In the genomic region with DNA sequence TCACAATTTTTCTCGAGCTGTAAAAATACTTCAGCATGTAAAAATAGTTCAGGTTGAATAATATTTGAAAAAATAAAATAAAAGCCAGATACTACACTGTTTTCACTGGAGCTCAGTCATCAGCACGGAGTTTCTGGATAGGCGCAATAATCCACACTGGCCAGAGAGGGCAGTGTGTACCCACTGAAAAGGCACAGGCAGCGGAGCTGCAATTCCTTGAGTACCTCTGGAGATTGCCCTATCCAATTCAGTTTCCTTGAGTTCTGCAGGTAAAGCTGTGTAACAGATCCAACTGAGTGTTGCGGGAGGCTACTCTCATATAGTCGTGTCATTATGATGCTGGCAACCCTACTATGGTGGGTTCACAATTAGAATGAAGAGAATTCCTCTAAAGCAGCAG, we compare ENCODE assay signal across 8 mouse cellular contexts. TPM values are rescaled to one million over a fixed set of nuclear protein-coding genes. Genes with fewer than 3 reads are reported as not detected.
DNase-seq lines count a peak whose midpoint lies in the region; ATAC-seq and TF ChIP-seq lines count a peak whose summit lies in the region.

No protein-coding gene starts in this region.

- no peak overlapping the region for H3K4me3 ChIP-seq in heart, embryonic 11.5 days (ENCODE audit: low read depth, low read length)
- peak overlapping the region; percentile 33 for H3K4me3 ChIP-seq in kidney, embryonic 15.5 days (replicated peaks)
- H3K4me3 ChIP-seq in limb, embryonic 14.5 days (replicated peaks; ENCODE audit: low read length) = peak overlapping the region; percentile 15; the same call in 1 of the 2 replicates

- WGBS in heart, embryonic 11.5 days (ENCODE audit: insufficient replicate concordance) = under 1% methylated on average over 6 of the region's 6 CpGs
- under 1% methylated on average over 6 of the region's 6 CpGs for WGBS in kidney, embryonic 15.5 days
- WGBS in limb, embryonic 14.5 days = 1% methylated on average over 6 of the region's 6 CpGs

- H3K4me1 ChIP-seq in heart, embryonic 11.5 days (ENCODE audit: control insufficient read depth, insufficient read depth, low read length) = 0 out of 2 replicates have a peak, but pooled peaks cover 3% of the 10 kb centered on the region
- peaks cover 7% of the 10 kb centered on the region for H3K4me1 ChIP-seq in kidney, embryonic 15.5 days
- H3K4me1 ChIP-seq in limb, embryonic 14.5 days (ENCODE audit: control insufficient read depth, insufficient read depth, low read length) = peaks cover 4% of the 10 kb centered on the region

- peaks cover 8% of the 10 kb centered on the region for H3K27me3 ChIP-seq in heart, embryonic 11.5 days (ENCODE audit: control insufficient read depth, insufficient read depth, low read length)
- H3K27me3 ChIP-seq in kidney, embryonic 15.5 days = peaks cover 12% of the 10 kb centered on the region
- no peaks in the 10 kb centered on the region for H3K27me3 ChIP-seq in limb, embryonic 14.5 days (ENCODE audit: control insufficient read depth, insufficient read depth, low read length)

- TF ChIP-seq POLR2A in limb, embryonic 14.5 days (IDR thresholded peaks at IDR 0.05; ENCODE audit: borderline replicate concordance, extremely low read depth, insufficient read depth, insufficient read length) = no peak

- peak overlapping the region; percentile 32; the same call in 1 of the 2 replicates for H3K4me2 ChIP-seq in heart, embryonic 11.5 days
- peak overlapping the region; percentile 48 for H3K4me2 ChIP-seq in kidney, embryonic 15.5 days
- H3K4me2 ChIP-seq in limb, embryonic 14.5 days (replicated peaks; ENCODE audit: low read depth, low read length, severe bottlenecking) = peak overlapping the region; percentile 30

- peak; percentile 79 for ATAC-seq in CD4-positive, CD25-positive, alpha-beta regulatory T cell, adult 4 months
- ATAC-seq in erythroblast, adult 5-6 weeks (replicated peaks; ENCODE audit: low FRiP score, poor library complexity, severe bottlenecking) = peak; percentile 89
- no peak for ATAC-seq in heart, embryonic 11.5 days (replicated peaks; ENCODE audit: insufficient number of reproducible peaks, low FRiP score, low TSS enrichment)
- 0 out of 2 replicates have a peak, but pooled peaks have one; percentile 33 for ATAC-seq in kidney, embryonic 15.5 days (replicated peaks; ENCODE audit: low FRiP score)
- ATAC-seq in limb, embryonic 14.5 days (ENCODE audit: low FRiP score, low read depth) = peak; percentile 29; the same call in 1 of the 2 replicates

- no peak overlapping the region for H3K27ac ChIP-seq in heart, embryonic 11.5 days (ENCODE audit: low read depth, low read length)
- H3K27ac ChIP-seq in kidney, embryonic 15.5 days = no peak overlapping the region
- no peak overlapping the region for H3K27ac ChIP-seq in limb, embryonic 14.5 days (replicated peaks; ENCODE audit: low read depth, low read length)

- no peak overlapping the region for H3K9ac ChIP-seq in heart, embryonic 11.5 days (ENCODE audit: low read depth, low read length)
- no peak overlapping the region for H3K9ac ChIP-seq in kidney, embryonic 15.5 days
- no peak overlapping the region for H3K9ac ChIP-seq in limb, embryonic 14.5 days (ENCODE audit: low read depth, low read length, severe bottlenecking)

- no peaks in the 10 kb centered on the region for H3K9me3 ChIP-seq in heart, embryonic 11.5 days (replicated peaks; ENCODE audit: control insufficient read depth, low read length)
- H3K9me3 ChIP-seq in kidney, embryonic 15.5 days (replicated peaks) = no peaks in the 10 kb centered on the region
- no peaks in the 10 kb centered on the region for H3K9me3 ChIP-seq in limb, embryonic 14.5 days (ENCODE audit: control insufficient read depth, low read length)

- DNase-seq in brain, adult 2 months (ENCODE audit: low read depth, low spot score) = peak; percentile 93
- peak; percentile 60 for DNase-seq in limb, embryonic 14.5 days (ENCODE audit: low spot score)
- peak; percentile 82 for DNase-seq in naive thymus-derived CD4-positive, alpha-beta T cell, adult 2 months (ENCODE audit: low read depth)
- DNase-seq in spleen, postnatal 4 days (ENCODE audit: low spot score in 2 of 2) = peak; percentile 50 to 78

- no peaks in the 10 kb centered on the region for H3K36me3 ChIP-seq in heart, embryonic 11.5 days (ENCODE audit: control insufficient read depth, insufficient read depth, low read length)
- no peaks in the 10 kb centered on the region for H3K36me3 ChIP-seq in kidney, embryonic 15.5 days
- no peaks in the 10 kb centered on the region for H3K36me3 ChIP-seq in limb, embryonic 14.5 days (ENCODE audit: control insufficient read depth, insufficient read depth, low read length)

RNA-seq across cellular contexts. Expression of a gene that starts 1.7 kb away (rescaled TPM):
- under 1 TPM in 1 of 2 experiments, not detected in 1; 0.34 TPM for polyA plus RNA-seq in CD4-positive, CD25-positive, alpha-beta regulatory T cell, adult 4 months (2017; shearing (Covaris generic))
- total RNA-seq in erythroblast, adult 5-6 weeks (2015; ENCODE audit: low replicate concordance) = 3.8 and 8.5 TPM in 2 replicates
- 2.6 and 3.9 TPM in 2 replicates for total RNA-seq in erythroblast, adult 5-6 weeks (2017; ENCODE audit: low replicate concordance)
- 6.7 and 6.9 TPM in 2 replicates for polyA plus RNA-seq in heart, embryonic 11.5 days (2014; fragmentation: Nextera tagmentation; extraction: Ambion mirVana)
- polyA plus RNA-seq in kidney, embryonic 15.5 days (2015; fragmentation: Nextera tagmentation; extraction: Ambion mirVana) = 16.6 and 18.9 TPM in 2 replicates
- polyA plus RNA-seq in limb, embryonic 14.5 days (2012; rRNA removed) = 7.4 and 7.7 TPM in 2 replicates
- 12.3 and 14.4 TPM in 2 replicates for polyA plus RNA-seq in limb, embryonic 14.5 days (2014; fragmentation: Nextera tagmentation; extraction: Ambion mirVana)
